Mouse (Mus musculus) ES-Bruce4 (cell line): ENCODE measurements around the gene Ahcy. TPM values are rescaled to one million over a fixed set of nuclear protein-coding genes. Genes with fewer than 3 reads are reported as not detected.

Experiments
- H3K27ac ChIP-seq: 2 replicates; pipeline ENCODE4 v1.5.1; 2012; ENCODE audit warnings: low read length, inconsistent platforms; ENCODE audit not compliant: insufficient read depth
- H3K27me3 ChIP-seq: 2 replicates; pipeline ENCODE4 v1.6.1; 2012; ENCODE audit warnings: mild to moderate bottlenecking, low read length, inconsistent platforms; ENCODE audit not compliant: control insufficient read depth, poor library complexity, insufficient read depth, severe bottlenecking
- H3K36me3 ChIP-seq: 2 replicates; pipeline ENCODE4 v1.6.1; 2012; ENCODE audit warnings: inconsistent platforms, mild to moderate bottlenecking, low read length, moderate library complexity; ENCODE audit not compliant: control insufficient read depth, poor library complexity, insufficient read depth, severe bottlenecking
- H3K4me1 ChIP-seq: one replicate; pipeline ENCODE4 v1.8.1; 2011; ENCODE audit warnings: low read length; ENCODE audit not compliant: control insufficient read depth, insufficient read depth
- H3K4me3 ChIP-seq: 2 replicates; pipeline ENCODE4 v1.5.1; 2011; ENCODE audit warnings: low read depth, mild to moderate bottlenecking, low read length
- H3K9ac ChIP-seq: 2 replicates; pipeline ENCODE4 v1.6.1; 2012; ENCODE audit warnings: low read depth, mild to moderate bottlenecking, inconsistent platforms; ENCODE audit not compliant: poor library complexity, severe bottlenecking
- H3K9me3 ChIP-seq: replicated peaks from 2 replicates; pipeline ENCODE4 v1.6.1; 2012; ENCODE audit warnings: mild to moderate bottlenecking, low read length, inconsistent platforms; ENCODE audit not compliant: control insufficient read depth, poor library complexity, insufficient read depth, severe bottlenecking
- CTCF ChIP-seq: IDR thresholded peaks from one replicate; pipeline ENCODE4 v1.8.1; 2011; ENCODE audit warnings: low read depth, low read length
- EP300 ChIP-seq: IDR thresholded peaks from 2 replicates; pipeline ENCODE4 v1.6.1; 2011; ENCODE audit warnings: low read depth, low read length; ENCODE audit not compliant: insufficient read depth
- POLR2A ChIP-seq: IDR thresholded peaks from one replicate; pipeline ENCODE4 v1.8.1; 2011; ENCODE audit warnings: low read length; ENCODE audit not compliant: insufficient read depth
- polyA plus RNA-seq: library from polyadenylated mRNA; stranded (reverse); fragments of >200 nt; gene quantifications from 2 replicates; pipeline ENCODE4 v1.2.4, GENCODE M21; 2011; ENCODE audit warnings: low read depth; ENCODE audit not compliant: missing spikeins, insufficient read depth, insufficient read length

The Ahcy gene
- polyA plus RNA-seq, 1 experiment = 102 TPM

DNA sequence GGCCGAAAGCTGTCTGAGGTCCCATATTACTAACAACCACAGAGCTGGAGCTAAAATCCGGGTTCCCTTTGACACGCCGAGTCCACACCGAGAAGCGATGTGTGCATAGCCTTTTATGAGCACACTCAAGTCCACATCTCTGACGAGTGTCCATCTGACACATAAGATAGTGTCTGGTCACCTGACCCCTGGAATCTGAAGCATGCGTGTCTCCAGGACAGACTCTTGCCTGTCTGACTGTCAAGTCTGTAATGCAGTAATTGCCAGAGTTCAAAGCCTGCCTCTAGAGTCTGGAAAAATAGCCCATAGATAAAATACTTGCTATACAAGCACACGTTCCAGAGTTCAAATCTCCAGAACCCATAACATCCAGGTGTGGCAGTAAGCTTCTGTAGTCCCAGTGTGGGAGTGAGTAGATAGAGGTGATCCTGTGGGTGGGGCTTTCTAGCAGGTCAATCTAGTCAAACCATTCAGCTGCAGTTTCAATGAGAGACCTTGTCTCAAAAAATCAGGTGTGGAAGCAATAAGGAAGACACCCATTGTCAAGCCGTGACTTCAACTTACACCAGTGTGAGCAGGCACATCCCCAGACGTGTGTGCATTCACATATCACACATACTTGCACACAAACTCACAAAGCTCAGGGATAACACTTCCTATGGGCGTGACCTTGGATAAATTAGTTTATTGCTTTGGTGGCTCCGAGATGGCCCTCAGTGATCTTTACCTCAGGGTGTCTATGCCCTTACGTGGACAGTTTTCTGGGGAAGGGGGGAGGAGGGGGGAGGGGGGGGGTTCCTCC is 25.9 kb upstream of the Ahcy start:
- H3K27ac ChIP-seq = no peak overlapping the region
- H3K9me3 ChIP-seq = 0 out of 2 replicates have a peak, but pooled peaks cover 2% of the 10 kb centered on the region
- TF ChIP-seq EP300 (no peak), CTCF (no peak), POLR2A (no peak)
- no peak overlapping the region for H3K4me3 ChIP-seq
- H3K4me1 ChIP-seq = peaks cover 4% of the 10 kb centered on the region
- no peaks in the 10 kb centered on the region for H3K27me3 ChIP-seq
- no peaks in the 10 kb centered on the region for H3K36me3 ChIP-seq
- H3K9ac ChIP-seq = no peak overlapping the region

DNA sequence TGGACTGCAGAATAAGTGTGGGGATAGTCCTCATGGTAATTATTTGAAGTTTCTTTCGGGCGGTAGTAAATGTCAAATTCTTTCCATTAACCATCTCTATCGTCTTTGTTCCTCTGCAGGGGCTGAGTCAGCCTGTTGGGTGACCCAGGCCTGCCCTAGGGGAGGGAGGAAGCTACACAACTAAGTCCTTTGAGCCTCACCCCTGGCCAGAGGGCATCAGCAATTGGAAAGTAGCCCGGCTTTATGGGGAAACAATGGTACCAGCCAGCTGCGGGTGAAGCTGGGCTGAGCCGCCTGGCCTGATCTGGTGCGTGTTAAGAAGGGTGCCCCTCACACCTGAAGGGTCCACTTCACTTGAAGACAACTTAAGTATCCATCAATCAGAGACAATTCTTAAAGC is 25.1 kb upstream of the Ahcy start:
- Histone ChIP-seq H3K27me3 (no peaks in the 10 kb centered on the region), H3K4me3 (no peak overlapping the region), H3K4me1 (peaks cover 4% of the 10 kb centered on the region), H3K36me3 (no peaks in the 10 kb centered on the region), H3K9me3 (0 out of 2 replicates have a peak, but pooled peaks cover 2% of the 10 kb centered on the region), H3K9ac (no peak overlapping the region), H3K27ac (no peak overlapping the region)
- TF ChIP-seq EP300 (peak; percentile 59; the same call in 1 of the 2 replicates), CTCF (no peak), POLR2A (no peak)

DNA sequence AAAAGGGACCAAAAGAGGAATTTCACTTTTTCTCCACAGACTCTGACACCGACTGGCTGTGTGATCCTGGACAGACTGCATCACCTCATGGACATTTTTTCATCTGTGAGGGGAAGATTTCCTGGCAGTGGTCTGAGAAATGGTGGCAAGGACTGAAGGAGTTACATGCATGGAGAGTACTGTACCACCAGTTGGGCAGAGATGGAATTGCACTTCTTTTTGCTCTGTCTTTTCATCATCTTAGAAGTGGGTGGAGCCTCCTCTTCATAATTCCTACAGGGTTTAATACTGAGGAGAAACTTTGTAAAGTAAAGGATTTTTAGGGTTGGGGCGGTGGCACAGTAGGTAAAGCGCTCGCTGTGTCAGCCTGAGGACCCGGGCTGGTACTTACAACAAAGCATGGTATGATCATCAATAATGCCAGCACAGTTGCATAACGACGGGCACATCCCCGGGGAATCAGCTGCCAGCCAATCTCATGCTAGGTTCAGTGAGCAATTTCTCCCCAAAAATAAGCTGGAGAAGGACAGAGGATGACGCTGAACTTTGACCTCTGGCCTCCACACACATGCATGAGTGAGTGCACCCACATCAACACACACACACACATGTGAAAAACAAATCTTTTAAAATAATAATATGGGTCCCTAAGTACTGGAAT is 24.6 kb upstream of the Ahcy start:
- no peak overlapping the region for H3K4me3 ChIP-seq
- H3K27ac ChIP-seq = no peak overlapping the region
- H3K4me1 ChIP-seq = peaks cover 4% of the 10 kb centered on the region
- no peak overlapping the region for H3K9ac ChIP-seq
- TF ChIP-seq CTCF = no peak
- TF ChIP-seq POLR2A = no peak
- no peaks in the 10 kb centered on the region for H3K27me3 ChIP-seq
- H3K36me3 ChIP-seq = no peaks in the 10 kb centered on the region
- H3K9me3 ChIP-seq = 0 out of 2 replicates have a peak, but pooled peaks cover 2% of the 10 kb centered on the region

DNA sequence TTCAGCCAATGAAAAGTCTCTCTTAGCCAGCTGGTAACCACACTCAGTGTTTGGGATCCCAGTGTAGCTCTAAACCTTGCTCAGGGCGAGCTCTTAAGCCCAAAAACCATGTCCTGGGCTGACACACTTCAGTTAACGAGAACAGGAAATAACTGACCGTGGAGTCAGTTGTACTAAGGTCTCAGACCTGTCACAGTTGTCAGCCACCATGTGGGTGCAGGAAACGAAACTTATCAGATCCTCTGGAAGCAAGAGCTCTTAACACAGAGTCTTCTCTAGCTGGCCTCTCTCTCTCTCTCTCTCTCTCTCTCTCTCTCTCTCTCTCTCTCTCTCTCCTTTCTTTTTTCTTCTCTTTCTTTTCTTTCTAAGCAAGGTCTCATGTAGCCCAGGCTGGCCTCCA is 19.1 kb upstream of the Ahcy start:
- Histone ChIP-seq H3K36me3 (no peaks in the 10 kb centered on the region), H3K4me3 (no peak overlapping the region), H3K9ac (no peak overlapping the region), H3K9me3 (0 out of 2 replicates have a peak, but pooled peaks cover 2% of the 10 kb centered on the region), H3K4me1 (no peaks in the 10 kb centered on the region), H3K27me3 (no peaks in the 10 kb centered on the region), H3K27ac (no peak overlapping the region)
- TF ChIP-seq POLR2A = no peak
- TF ChIP-seq EP300 = no peak
- no peak for TF ChIP-seq CTCF

DNA sequence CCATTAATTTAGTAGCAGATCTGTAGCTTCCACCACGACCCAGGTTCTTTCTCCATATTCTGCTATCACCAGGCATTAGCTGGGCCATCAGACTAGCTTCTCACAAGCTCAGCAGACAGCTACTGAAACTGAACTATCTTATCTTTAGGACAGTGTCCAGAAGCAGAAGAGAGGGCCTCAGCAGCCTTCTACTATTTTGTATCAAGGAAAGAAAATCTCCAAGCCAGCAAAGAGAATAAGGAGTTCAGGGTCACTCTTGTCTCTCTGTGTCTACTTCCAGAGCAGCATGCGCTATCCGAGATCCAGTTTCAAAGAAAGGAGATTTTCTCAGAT is 17.4 kb upstream of the Ahcy start:
- Histone ChIP-seq H3K27ac (no peak overlapping the region), H3K27me3 (no peaks in the 10 kb centered on the region), H3K9ac (no peak overlapping the region), H3K4me1 (no peaks in the 10 kb centered on the region), H3K4me3 (no peak overlapping the region), H3K36me3 (no peaks in the 10 kb centered on the region), H3K9me3 (0 out of 2 replicates have a peak, but pooled peaks cover under 1% of the 10 kb centered on the region)
- TF ChIP-seq POLR2A = no peak
- TF ChIP-seq EP300 = no peak
- TF ChIP-seq CTCF = no peak
